Mouse (Mus musculus): ENCODE measurements around the gene Rab11fip5.

DNA sequence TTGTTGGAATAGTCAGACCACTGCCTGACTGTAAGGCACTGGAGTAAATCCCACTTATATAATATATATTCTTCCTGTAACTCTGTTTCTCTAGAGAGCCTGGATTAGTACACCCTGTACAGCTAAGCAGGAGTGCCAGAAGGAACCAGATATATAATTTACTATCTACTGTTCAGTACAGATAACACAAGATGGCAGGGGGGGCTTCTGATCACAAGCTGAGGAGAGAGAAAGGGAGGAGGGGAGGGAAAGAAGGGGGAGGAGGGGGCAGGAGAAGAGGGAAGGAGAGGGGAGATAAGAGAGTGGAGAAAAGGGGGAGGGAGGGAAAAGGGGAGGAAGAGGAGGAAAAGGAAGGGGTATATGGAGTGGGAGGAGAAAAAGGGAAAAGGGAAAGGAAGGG lies 68.6 kb downstream of the Rab11fip5 start:
- TF ChIP-seq CTCF (conservative IDR thresholded peaks at IDR 0.05; ENCODE audit: low read length) (no peak), POU5F1 (IDR thresholded peaks at IDR 0.05; ENCODE audit: borderline replicate concordance, low read length) (no peak), NANOG (IDR thresholded peaks at IDR 0.05; ENCODE audit: borderline replicate concordance, low read length) (no peak)

Measured in E14TG2a.4 (cell line).